Mouse (Mus musculus) midbrain, embryonic 16.5 days (tissue): ENCODE results near the gene Kcp. TPM values are rescaled to one million over a fixed set of nuclear protein-coding genes. Genes with fewer than 3 reads are reported as not detected.

Experiments
- ATAC-seq: fragments of 200-750 bp; cut with Nextera tagmentation; 2 replicates; pipeline ENCODE4 v1.8.0; 2017; ENCODE audit warnings: moderate TSS enrichment
- H3K27ac ChIP-seq: fragments of 300-500 bp; sonication (generic); 2 replicates; pipeline ENCODE4 v1.5.1; 2014; ENCODE audit warnings: mild to moderate bottlenecking, low read length, mixed read lengths
- H3K27me3 ChIP-seq: fragments of 300-500 bp; sonication (generic); 2 replicates; pipeline ENCODE4 v1.6.1; 2014; ENCODE audit warnings: low read depth, low read length, mixed read lengths; ENCODE audit not compliant: control insufficient read depth, insufficient read depth
- H3K36me3 ChIP-seq: fragments of 300-500 bp; sonication (generic); 2 replicates; pipeline ENCODE4 v1.6.1; 2014; ENCODE audit warnings: mild to moderate bottlenecking, low read length, moderate library complexity, mixed read lengths; ENCODE audit not compliant: control insufficient read depth, insufficient read depth
- H3K4me1 ChIP-seq: fragments of 300-500 bp; sonication (generic); 2 replicates; pipeline ENCODE4 v1.6.1; 2014; ENCODE audit warnings: mild to moderate bottlenecking, low read length, mixed read lengths; ENCODE audit not compliant: control insufficient read depth, insufficient read depth
- H3K4me2 ChIP-seq: fragments of 300-500 bp; sonication (generic); 2 replicates; pipeline ENCODE4 v1.6.1; 2014; ENCODE audit warnings: mild to moderate bottlenecking, low read length, mixed read lengths
- H3K4me3 ChIP-seq: fragments of 300-500 bp; sonication (generic); 2 replicates; pipeline ENCODE4 v1.5.1; 2014; ENCODE audit warnings: low read depth, mild to moderate bottlenecking, low read length, moderate library complexity, mixed read lengths
- H3K9ac ChIP-seq: fragments of 300-500 bp; sonication (generic); 2 replicates; pipeline ENCODE4 v1.6.1; 2014; ENCODE audit warnings: low read depth, low read length, mixed read lengths
- H3K9me3 ChIP-seq: fragments of 300-500 bp; sonication (generic); replicated peaks from 2 replicates; pipeline ENCODE4 v1.6.1; 2014; ENCODE audit warnings: mild to moderate bottlenecking, low read length, mixed read lengths; ENCODE audit not compliant: control insufficient read depth, poor library complexity, severe bottlenecking
- WGBS: fragments of 180-500 bp; shearing (Covaris S2); extraction: QIAGEN DNeasy Blood & Tissue Kit; methylation state at CpG from one replicate; pipeline ENCODE4 v1.1.7; 2014; 5-methylcytosine and 5-hydroxymethylcytosine counted together
- polyA plus RNA-seq: library from polyadenylated mRNA; unstranded; fragments of >200 nt; fragmentation: Nextera tagmentation; extraction: Ambion mirVana; gene quantifications from 2 replicates; pipeline ENCODE4 v1.2.1, GENCODE M21; 2015

The Kcp gene
- polyA plus RNA-seq, 1 experiment from 2014 or later: 16.7 TPM

DNA sequence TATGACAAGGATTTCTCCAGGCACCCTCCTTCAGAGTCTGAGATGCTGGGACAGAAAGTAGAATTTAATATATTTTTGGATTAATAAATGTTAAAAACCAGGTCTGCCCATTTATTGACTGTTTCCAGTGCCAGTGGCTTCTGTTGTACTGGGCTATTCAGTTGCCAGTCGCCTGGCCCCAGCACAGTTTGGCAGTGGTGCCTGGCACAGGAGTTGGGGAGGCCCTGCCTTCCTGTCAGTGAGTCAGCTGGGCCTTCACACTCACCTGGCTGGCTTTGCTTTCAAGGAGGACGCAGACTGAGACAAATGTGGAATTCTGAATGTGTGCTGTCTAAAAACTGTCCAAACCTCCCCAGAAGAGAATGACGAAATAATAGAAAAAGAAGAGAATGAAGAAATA lies 29.5 kb upstream of the Kcp start:
- no peak overlapping the region for H3K9ac ChIP-seq
- no peak overlapping the region for H3K27ac ChIP-seq
- H3K4me3 ChIP-seq: no peak overlapping the region
- H3K4me2 ChIP-seq: no peak overlapping the region
- 90% methylated on average over 3 of the region's 3 CpGs for WGBS
- no peaks in the 10 kb centered on the region for H3K27me3 ChIP-seq
- no peak for ATAC-seq
- H3K9me3 ChIP-seq: no peaks in the 10 kb centered on the region
- H3K36me3 ChIP-seq: peaks cover 13% of the 10 kb centered on the region; the same call in 1 of the 2 replicates
- no peaks in the 10 kb centered on the region for H3K4me1 ChIP-seq

DNA sequence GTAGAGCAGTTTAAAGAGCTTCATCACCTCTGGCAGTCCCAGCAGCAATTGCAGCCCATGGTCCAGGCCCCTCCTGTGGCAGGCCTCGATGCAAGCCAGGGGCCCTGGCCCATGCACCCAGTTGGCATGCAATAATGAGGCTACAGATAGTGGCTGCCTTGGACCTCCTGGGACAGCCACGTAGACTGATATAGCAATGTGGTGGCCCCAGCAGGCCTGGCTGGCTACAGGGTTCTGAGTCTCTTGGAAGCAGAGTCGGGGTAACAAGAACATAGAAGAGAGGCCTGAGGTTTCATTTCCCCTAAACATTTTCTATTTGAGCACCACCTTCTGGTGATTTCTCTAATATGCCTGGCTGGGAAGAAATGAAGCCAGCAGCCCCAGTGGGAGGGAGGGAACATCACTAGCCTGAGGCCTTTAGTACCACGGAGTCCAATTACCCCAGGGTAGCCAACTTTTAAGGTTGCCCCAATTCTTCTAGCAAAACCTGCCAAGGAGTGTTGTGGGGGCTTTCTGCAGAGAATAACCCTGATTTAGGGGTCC lies 29.0 kb upstream of the Kcp start:
- Histone ChIP-seq H3K36me3 (peaks cover 9% of the 10 kb centered on the region; the same call in 1 of the 2 replicates), H3K4me2 (no peak overlapping the region), H3K9ac (no peak overlapping the region), H3K4me1 (no peaks in the 10 kb centered on the region), H3K4me3 (no peak overlapping the region), H3K27ac (no peak overlapping the region), H3K9me3 (no peaks in the 10 kb centered on the region), H3K27me3 (no peaks in the 10 kb centered on the region)
- ATAC-seq: 0 out of 2 replicates have a peak, but pooled peaks have one; percentile 37
- WGBS: 73% methylated on average over 4 of the region's 4 CpGs

GRCm38 (mm10) chr6:29535316-29535715 lies 27.6 kb upstream of the Kcp start:
- Histone ChIP-seq H3K4me3 (no peak overlapping the region), H3K27me3 (peaks cover 11% of the 10 kb centered on the region), H3K9me3 (no peaks in the 10 kb centered on the region), H3K4me2 (no peak overlapping the region), H3K36me3 (peaks cover 4% of the 10 kb centered on the region; the same call in 1 of the 2 replicates), H3K27ac (no peak overlapping the region), H3K9ac (no peak overlapping the region), H3K4me1 (no peaks in the 10 kb centered on the region)
- ATAC-seq: 0 out of 2 replicates have a peak, but pooled peaks have one; percentile 27
- 69% methylated on average over 6 of the region's 6 CpGs for whole genome bisulfite sequencing

- H3K4me3 ChIP-seq: no peak overlapping the region
- no peak overlapping the region for H3K9ac ChIP-seq
- H3K4me2 ChIP-seq: no peak overlapping the region
- no peak overlapping the region for H3K27ac ChIP-seq
- H3K27me3 ChIP-seq: peaks cover 31% of the 10 kb centered on the region
- ATAC-seq: no peak
- H3K4me1 ChIP-seq: peaks cover 10% of the 10 kb centered on the region
- 61% methylated on average over 4 of the region's 4 CpGs for WGBS
- H3K9me3 ChIP-seq: no peaks in the 10 kb centered on the region
- H3K36me3 ChIP-seq: no peaks in the 10 kb centered on the region
These were observed 22.3 kb upstream of the Kcp start for GRCm38 (mm10) chr6:29530050-29530449.

DNA sequence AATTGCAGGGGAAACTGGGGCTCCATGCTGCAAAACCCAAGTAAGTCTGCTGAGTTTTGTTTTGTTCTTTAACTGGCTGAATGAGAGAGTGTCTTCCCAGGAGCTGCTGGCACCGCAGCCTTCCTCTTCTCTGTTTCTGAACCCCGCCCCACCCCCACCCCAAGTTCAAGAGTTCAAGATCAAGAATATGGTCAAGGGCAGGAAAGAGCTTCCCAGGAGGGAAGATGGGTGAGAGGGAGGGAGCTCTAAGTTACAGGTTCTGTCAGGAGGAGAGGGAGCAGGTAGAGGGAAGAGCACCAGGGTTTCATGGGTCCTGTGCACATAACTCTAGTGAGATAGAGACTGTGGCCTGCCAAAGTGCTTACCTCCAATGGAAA lies 21.7 kb upstream of the Kcp start:
- H3K4me1 ChIP-seq: peaks cover 10% of the 10 kb centered on the region
- no peaks in the 10 kb centered on the region for H3K9me3 ChIP-seq
- H3K27me3 ChIP-seq: peaks cover 31% of the 10 kb centered on the region
- 56% methylated on average over 2 of the region's 2 CpGs for WGBS
- H3K36me3 ChIP-seq: no peaks in the 10 kb centered on the region
- H3K9ac ChIP-seq: no peak overlapping the region
- H3K27ac ChIP-seq: no peak overlapping the region
- no peak overlapping the region for H3K4me2 ChIP-seq
- no peak for ATAC-seq
- no peak overlapping the region for H3K4me3 ChIP-seq

GRCm38 (mm10) chr6:29528561-29529443 lies 21.1 kb upstream of the Kcp start:
- Histone ChIP-seq H3K4me2 (no peak overlapping the region), H3K4me3 (no peak overlapping the region), H3K4me1 (peaks cover 10% of the 10 kb centered on the region), H3K27me3 (peaks cover 31% of the 10 kb centered on the region), H3K9me3 (no peaks in the 10 kb centered on the region), H3K36me3 (no peaks in the 10 kb centered on the region), H3K27ac (no peak overlapping the region), H3K9ac (no peak overlapping the region)
- 28% methylated on average over 13 of the region's 13 CpGs for WGBS
- no peak for ATAC-seq

DNA sequence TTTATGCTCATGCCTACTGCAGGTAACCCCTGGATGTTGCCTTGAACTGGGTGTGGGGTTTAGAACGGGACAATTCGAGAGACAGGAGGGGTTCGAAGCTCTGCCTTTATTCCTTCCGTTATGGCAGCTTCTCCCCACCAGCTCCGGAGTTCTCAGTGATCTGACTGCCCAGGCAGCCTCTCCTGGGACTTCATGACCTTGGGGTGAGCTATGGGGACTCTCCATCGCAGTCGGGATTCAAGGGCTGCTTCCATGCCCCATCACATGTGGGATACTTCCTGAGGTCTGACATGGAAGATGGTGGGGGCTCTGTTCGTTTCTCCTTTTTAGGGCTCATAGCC lies 20.4 kb upstream of the Kcp start:
- Histone ChIP-seq H3K36me3 (no peaks in the 10 kb centered on the region), H3K27ac (no peak overlapping the region), H3K4me3 (no peak overlapping the region), H3K9ac (no peak overlapping the region), H3K4me2 (no peak overlapping the region), H3K27me3 (peaks cover 31% of the 10 kb centered on the region), H3K9me3 (no peaks in the 10 kb centered on the region), H3K4me1 (peaks cover 10% of the 10 kb centered on the region)
- ATAC-seq: no peak
- 22% methylated on average over 8 of the region's 8 CpGs for WGBS

DNA sequence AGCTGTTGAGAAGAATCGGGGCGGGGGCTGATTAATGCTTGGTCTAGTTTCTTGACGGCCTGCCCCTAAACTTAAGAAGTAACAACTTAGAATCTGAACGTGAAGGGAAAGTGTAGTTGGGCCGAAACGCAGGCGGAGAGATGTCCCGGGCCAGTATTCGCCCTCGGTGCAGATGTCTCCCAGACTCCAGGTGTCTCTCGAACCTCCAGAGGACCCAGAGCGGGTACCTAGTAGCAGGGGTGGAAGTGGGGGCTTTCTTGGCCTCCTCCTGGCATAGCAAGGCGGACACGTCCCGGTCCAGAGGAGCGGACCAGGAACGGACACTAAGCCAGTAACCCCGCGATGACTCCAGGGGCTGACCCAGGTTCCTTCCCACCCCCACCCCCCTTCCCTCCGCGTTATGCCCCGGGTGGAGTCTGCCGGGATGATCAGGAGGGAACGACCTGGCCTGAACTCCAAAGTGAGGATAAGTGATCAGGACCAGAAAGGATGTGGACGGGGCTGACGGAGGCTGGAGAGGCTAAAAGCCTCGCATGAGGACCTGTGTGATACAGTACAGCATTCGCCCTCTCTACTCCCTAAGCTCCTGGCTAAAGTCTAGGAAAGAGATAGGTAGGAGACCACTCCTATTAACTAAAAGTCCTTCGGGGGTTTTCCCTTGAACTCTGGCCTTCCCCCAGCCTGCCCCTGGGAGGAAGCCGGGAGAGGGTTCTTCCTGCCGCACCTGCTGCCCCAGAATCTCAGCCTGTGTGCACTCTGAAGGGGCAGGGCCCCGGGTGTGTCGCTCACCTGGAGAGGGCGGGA lies 19.8 kb upstream of the Kcp start:
- Histone ChIP-seq H3K4me2 (peak overlapping the region; percentile 97), H3K9ac (no peak overlapping the region; the same call in 1 of the 2 replicates), H3K27me3 (peaks cover 31% of the 10 kb centered on the region), H3K9me3 (no peaks in the 10 kb centered on the region), H3K27ac (no peak overlapping the region), H3K36me3 (no peaks in the 10 kb centered on the region), H3K4me1 (peaks cover 10% of the 10 kb centered on the region), H3K4me3 (peak overlapping the region; percentile 50)
- 3% methylated on average over 34 of the region's 34 CpGs for WGBS
- ATAC-seq: 0 out of 2 replicates have a peak, but pooled peaks have one; percentile 37
